Mouse (Mus musculus): ENCODE data around the gene Rab25.

Rab25 gene

GRCm38 (mm10) chr3:88525021-88525420, 23.1 kb downstream of the Rab25 start:
- no peak for DNase-seq (ENCODE audit: low spot score in 2 of 2)

DNA sequence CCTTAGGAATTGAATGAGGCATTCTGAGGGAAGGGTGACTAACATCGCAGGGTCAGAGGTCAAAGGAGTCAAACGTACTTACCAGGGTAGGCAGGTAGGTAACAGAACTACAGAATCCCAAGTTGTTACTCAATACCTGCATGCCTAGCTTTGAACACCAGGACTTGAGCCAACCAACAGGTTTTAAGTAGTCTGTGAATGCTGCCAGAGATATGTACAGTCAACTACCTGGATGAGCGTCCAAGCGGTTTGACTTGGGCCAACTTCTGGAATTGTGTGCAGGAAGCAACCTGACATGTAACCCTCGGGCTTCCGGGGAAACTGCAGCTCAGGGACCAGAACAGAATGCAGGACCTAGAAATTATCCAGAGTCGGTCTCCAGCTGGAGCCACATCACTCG, 25.1 kb downstream of the Rab25 start:
- DNase-seq (ENCODE audit: low spot score in 2 of 2), result no peak

- peak; percentile 60 to 66 for DNase-seq (ENCODE audit: low spot score in 2 of 2)
These were observed 26.2 kb downstream of the Rab25 start for GRCm38 (mm10) chr3:88521803-88522331.

DNA sequence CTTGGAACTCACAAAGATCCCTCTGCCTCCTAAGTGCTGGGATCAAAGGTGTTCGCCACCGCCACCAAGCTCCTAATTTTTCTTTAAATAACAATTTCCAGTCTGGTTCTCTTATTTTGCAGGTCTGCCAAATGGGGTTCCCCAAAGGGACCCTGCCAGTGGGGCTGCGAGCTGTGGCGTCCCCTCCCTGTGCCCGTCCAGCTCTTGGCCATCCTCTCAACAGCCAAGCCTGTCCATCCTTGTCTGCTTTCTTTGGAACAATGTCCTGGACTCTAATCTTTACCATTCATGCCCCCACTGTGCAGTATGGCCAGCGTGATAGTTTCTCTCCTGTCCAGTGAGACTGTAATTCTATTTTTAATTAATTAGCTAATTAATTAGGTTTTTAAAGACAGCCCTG, 26.9 kb downstream of the Rab25 start:
- no peak for DNase-seq (ENCODE audit: low spot score in 2 of 2)

GRCm38 (mm10) chr3:88520078-88520477, 28.0 kb downstream of the Rab25 start:
- DNase-seq (ENCODE audit: low spot score in 2 of 2), result no peak

DNA sequence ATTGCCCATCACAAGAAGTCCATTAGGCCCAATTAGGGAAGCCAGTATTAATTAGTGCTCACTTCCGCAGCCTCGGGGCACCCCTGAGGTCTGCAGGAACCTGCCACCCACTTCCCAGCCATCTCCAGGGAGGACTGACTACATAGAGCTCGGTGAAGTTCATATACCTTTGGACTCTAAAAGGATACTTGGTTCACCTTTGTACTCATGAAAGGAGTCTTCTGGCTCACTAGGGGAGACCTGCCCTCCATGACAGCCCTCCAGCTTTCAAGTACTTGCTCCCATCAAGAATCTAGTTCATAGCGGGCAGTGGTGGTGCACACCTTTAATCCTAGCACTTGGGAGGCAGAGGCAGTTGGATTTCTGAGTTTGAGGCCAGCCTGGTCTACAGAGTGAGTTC, 29.7 kb downstream of the Rab25 start:
- DNase-seq (ENCODE audit: low spot score in 2 of 2), result no peak

DNA sequence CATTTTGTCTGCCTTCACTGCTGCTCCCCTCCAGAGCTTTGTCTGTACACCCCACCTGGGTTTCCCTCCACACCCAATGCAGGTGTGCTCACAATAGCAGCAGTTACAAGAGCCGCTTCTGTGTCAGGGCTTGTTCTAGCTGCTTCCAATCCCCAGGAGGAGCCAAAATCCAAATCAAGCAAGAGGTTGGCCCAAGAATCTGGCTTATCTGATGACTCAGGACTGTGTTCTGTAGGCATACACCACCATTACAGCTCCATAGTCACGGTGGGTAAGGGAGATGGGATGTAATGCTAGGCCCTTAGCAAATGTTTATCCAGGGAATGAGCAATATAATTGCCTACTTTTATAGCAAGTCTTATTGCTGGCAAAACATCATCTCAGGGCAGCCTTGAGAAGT, 31.7 kb downstream of the Rab25 start:
- no peak for DNase-seq (ENCODE audit: low spot score in 2 of 2)

- no peak for DNase-seq (ENCODE audit: low spot score in 2 of 2)
These were observed 33.1 kb downstream of the Rab25 start for GRCm38 (mm10) chr3:88515095-88515386.

DNA sequence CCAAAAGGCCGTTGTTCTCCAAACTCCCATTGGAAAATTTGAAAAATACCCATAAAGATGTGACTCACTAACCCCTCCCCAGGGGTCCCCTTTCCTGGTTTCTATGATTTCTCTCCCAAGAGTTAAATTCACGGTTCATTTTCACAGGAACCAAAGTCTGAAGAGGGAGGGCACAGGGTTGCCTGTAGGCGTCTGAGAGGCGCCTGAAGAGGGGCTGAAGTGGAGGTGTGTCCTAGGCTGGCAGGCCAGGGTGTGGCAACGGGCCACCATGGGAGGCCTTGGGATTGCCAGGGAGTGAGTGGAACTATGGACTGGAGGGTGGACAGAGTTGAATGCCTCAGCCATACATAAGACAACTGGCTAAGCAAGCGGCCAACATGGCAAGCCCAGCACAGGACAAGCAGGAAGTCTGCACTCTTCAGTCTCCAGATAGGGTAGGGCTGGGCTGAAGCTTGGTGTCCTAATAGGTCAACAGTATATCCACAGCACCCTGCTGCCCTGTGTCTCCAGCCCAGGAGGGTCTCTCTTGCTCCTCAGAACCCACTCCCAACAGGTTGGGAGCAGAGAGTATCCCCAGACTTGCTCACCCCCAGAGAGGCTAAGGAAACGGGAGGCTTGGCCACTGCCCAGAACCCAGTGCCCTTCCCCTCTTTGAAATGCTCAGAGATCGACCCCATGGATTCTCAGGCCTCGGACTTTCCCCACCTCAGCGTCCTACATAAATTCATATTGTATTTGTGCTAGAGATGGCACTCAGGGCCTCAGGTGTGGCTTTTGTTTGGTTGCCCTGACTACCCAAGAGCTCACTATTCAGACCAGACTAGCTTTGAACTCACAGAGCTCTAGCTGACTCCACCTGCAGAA, 33.6 kb downstream of the Rab25 start:
- no peak for DNase-seq (ENCODE audit: low spot score in 2 of 2)

DNA sequence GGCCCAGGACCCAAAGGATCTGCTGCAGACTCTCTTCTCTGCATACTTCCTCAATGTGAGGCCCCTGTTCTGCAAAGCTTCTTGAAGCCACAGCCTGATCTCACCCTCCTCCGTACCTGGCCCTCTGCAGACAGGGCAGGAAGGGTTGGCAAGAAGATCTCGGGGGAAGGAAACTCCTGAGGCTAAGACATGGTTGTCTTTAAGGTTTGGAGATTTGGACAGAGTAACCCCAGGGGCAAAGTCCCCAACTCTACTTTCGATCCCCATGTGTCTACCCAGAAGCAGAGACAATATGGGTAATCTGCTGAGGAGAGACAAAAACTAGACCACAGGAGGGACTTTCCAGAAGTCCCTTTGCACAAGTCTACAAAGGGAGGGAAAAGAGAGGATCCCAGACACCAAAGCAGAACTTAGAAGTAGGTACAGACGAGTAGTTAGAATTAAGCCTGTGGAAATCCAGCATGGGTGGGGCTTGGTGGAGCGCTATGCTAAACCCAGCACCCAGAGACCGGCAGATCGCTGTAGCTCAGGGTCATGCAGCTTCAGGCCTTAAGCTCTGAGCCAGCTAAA, 34.5 kb downstream of the Rab25 start:
- no peak for DNase-seq (ENCODE audit: low spot score in 2 of 2)

DNA sequence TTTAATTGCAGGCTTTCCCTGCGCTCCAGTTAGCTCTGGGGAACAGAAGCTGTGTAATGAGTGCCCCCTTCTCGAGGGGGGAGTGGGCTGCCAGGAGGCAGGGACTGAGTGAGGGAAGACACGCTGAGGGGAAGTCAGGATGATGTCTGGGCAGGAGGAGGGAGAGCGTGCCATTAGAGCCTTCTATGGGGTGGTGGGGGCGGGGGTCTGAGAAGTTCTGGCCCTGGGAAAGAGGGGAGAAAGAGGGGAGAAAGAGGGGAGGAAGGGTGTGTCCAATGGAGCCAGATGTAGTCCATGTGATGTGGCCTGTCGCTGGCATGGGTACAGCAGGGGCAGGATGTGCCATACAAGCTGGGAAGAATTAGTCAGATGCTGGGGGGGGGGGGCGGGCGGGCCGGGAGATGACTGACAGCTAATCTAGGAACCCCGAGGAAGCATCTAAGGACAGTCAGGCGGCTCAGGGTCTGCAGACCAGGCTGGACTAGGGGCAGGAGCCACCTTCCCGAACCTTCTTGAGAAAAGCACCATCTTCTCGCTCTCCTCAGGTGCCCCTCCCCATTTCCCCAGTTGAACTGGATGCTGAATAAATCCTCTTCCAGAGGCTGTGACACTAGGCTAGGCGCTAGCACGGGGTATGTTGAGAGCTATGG, 35.1 kb downstream of the Rab25 start:
- DNase-seq (ENCODE audit: low spot score in 2 of 2), result no peak

GRCm38 (mm10) chr3:88512141-88512895, 35.8 kb downstream of the Rab25 start:
- no peak for DNase-seq (ENCODE audit: low spot score in 2 of 2)

- no peak for DNase-seq (ENCODE audit: low spot score in 2 of 2)
These were observed 36.5 kb downstream of the Rab25 start for GRCm38 (mm10) chr3:88511559-88511958.

DNA sequence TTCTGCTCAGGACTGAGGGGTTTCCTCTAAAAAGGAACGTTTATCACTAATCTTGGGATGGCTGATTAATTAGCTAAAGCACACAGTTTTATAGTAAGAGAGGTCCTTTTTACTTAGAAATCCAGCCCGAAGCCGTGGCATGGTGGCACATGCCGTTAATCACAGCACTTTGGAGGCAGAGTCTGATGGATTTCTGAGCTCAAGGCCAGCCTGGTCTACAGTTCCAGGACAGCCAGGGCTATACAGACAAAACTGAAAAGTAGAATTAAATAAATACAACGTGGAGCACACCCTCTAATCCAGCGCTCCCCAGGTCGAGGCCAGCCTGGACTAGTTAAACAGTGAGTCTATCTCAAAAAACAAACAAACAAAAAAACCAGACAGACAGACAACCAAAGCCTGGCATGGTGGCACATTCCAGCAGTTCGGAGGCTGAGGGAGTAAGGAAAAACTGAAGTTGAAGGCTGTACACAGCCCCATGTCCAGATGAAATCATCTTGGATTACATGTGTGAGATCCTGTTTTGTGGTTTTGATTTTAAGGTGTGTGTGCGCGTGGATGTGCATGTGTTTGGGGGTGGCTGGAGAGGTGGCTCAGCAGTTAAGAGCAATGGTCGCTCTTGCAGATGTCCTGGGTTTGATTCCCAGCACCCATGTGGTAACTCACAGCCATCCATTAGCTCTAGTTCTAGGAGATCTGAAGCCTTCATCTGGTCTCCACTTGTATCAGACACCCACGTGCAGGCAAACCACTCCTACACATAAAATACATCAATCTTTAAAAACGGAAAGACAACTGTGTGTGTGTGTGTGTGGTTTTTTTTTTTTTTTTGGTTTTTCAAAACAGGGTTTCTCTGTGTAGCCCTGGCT, 37.4 kb downstream of the Rab25 start:
- DNase-seq (ENCODE audit: low spot score in 2 of 2), result no peak

DNA sequence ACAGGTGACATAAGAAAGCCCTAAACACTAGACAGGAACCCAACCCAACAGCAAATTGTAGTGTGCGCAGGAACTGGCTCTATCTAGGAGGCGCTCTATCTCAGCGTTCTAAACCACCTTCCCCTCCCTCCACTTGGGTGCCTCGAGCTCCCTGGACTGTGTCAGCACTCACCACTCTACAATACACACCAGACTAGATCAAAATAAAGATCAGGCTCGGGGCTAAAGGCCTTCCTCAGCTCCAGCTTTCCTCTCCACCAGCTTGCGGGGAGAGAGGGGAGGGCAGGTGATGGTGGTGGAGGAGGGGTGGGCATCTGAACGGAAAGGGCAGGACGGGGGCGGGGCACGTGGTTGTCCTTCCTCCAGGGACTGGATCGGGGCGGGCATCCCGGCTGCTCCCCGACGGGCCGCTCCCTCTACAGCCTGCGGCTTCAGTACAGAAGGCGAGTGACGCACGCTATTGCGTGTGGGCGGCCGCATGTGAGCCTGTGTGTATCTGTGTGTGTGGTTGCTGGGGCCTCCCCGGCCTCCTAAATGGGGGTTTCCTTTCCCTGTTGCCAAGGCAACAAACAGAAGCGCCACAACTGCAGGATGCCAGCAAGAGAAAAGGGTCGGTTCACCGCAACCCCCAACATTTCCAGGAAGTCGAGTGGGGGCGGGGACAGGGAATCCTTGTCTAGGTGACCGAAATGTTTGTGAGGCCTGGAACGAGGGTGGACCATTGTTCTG, 38.2 kb downstream of the Rab25 start, which contains the start of gene Lmna:
Gene Lmna, minus strand, starts transcription at position 265 of the 729 bp plus-strand sequence.
- DNase-seq (ENCODE audit: low spot score in 2 of 2), result peak; percentile 92 to 96

DNA sequence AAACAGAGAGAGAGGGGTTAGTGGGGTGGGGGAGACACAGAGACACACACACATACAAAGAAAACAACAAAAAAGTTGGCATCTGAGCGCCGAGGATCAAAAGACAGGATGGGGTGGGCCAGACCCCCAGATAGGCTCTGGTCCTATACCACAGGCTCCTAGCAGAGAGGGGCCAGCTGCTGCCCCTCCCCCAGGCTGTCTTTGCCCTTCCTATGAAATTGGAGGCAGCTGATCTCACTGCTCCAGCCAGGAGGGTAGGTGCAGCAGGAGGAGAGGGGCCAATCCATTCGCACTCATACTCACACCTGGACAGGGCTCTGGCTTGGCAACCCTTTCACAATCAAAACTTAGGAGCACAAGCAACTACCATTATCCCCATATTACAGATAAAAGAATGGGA, 38.9 kb downstream of the Rab25 start:
- DNase-seq (ENCODE audit: low spot score in 2 of 2), result no peak

- no peak for DNase-seq (ENCODE audit: low spot score in 2 of 2)
These were observed 42.3 kb downstream of the Rab25 start for GRCm38 (mm10) chr3:88505765-88506164.

- DNase-seq (ENCODE audit: low spot score in 2 of 2), result no peak
These were observed 43.0 kb downstream of the Rab25 start for GRCm38 (mm10) chr3:88505081-88505480.

- DNase-seq (ENCODE audit: low spot score in 2 of 2), result no peak
These were observed 44.0 kb downstream of the Rab25 start for GRCm38 (mm10) chr3:88503881-88504746.
